Mouse (Mus musculus) forebrain, embryonic 13.5 days (tissue): Measurements from ENCODE around the gene Cmtm6. TPM values are rescaled to one million over a fixed set of nuclear protein-coding genes. Genes with fewer than 3 reads are reported as not detected.

Source experiments
- ATAC-seq: fragments of 200-750 bp; cut with Nextera tagmentation; 2 replicates; pipeline ENCODE4 v1.8.0; 2017
- H3K27ac ChIP-seq: fragments of 300-500 bp; sonication (generic); 2 replicates; pipeline ENCODE4 v1.5.1; 2015; ENCODE audit warnings: inconsistent platforms, mild to moderate bottlenecking, moderate library complexity
- H3K27me3 ChIP-seq: fragments of 300-500 bp; sonication (generic); 2 replicates; pipeline ENCODE4 v1.6.1; 2015; ENCODE audit warnings: mild to moderate bottlenecking, inconsistent platforms
- H3K36me3 ChIP-seq: fragments of 300-500 bp; sonication (generic); 2 replicates; pipeline ENCODE4 v1.6.1; 2015; ENCODE audit warnings: mild to moderate bottlenecking, inconsistent platforms; ENCODE audit not compliant: poor library complexity, severe bottlenecking
- H3K4me1 ChIP-seq: fragments of 300-500 bp; sonication (generic); 2 replicates; pipeline ENCODE4 v1.6.1; 2015; ENCODE audit warnings: inconsistent platforms
- H3K4me2 ChIP-seq: fragments of 300-500 bp; sonication (generic); 2 replicates; pipeline ENCODE4 v1.6.1; 2015; ENCODE audit warnings: inconsistent platforms, mild to moderate bottlenecking, moderate library complexity
- H3K4me3 ChIP-seq: fragments of 300-500 bp; sonication (generic); 2 replicates; pipeline ENCODE4 v1.5.1; 2015; ENCODE audit warnings: mild to moderate bottlenecking, inconsistent platforms
- H3K9ac ChIP-seq: fragments of 300-500 bp; sonication (generic); 2 replicates; pipeline ENCODE4 v1.6.1; 2015; ENCODE audit warnings: mild to moderate bottlenecking, inconsistent platforms
- H3K9me3 ChIP-seq: fragments of 300-500 bp; sonication (generic); replicated peaks from 2 replicates; pipeline ENCODE4 v1.6.1; 2016; ENCODE audit warnings: inconsistent platforms
- WGBS: fragments of 180-500 bp; shearing (Covaris S2); methylation state at CpG from one replicate; pipeline ENCODE4 v1.1.7; 2015; 5-methylcytosine and 5-hydroxymethylcytosine counted together
- polyA plus RNA-seq: library from polyadenylated mRNA; unstranded; fragments of >200 nt; fragmentation: Nextera tagmentation; extraction: Ambion mirVana; gene quantifications from 2 replicates; pipeline ENCODE4 v1.2.1, GENCODE M21; 2015

Cmtm6 gene
- polyA plus RNA-seq, 1 experiment from 2014 or later = 23.3 TPM

- H3K9ac ChIP-seq = no peak overlapping the region
- no peaks in the 10 kb centered on the region for H3K4me1 ChIP-seq
- no peak overlapping the region for H3K27ac ChIP-seq
- H3K4me3 ChIP-seq = no peak overlapping the region
- H3K4me2 ChIP-seq = no peak overlapping the region
- no peaks in the 10 kb centered on the region for H3K27me3 ChIP-seq
- ATAC-seq = no peak
- H3K36me3 ChIP-seq = no peaks in the 10 kb centered on the region
- H3K9me3 ChIP-seq = no peaks in the 10 kb centered on the region
- 90% methylated on average over 8 of the region's 8 CpGs for WGBS
Measured at GRCm38 (mm10) chr9:114789989-114790388, 59.1 kb downstream of the Cmtm6 start.

GRCm38 (mm10) chr9:114793764-114794295 is 62.9 kb downstream of the Cmtm6 start:
- Histone ChIP-seq H3K4me1 (0 out of 2 replicates have a peak, but pooled peaks cover 4% of the 10 kb centered on the region), H3K4me3 (no peak overlapping the region), H3K9ac (no peak overlapping the region), H3K9me3 (no peaks in the 10 kb centered on the region), H3K27me3 (no peaks in the 10 kb centered on the region), H3K36me3 (no peaks in the 10 kb centered on the region), H3K27ac (no peak overlapping the region), H3K4me2 (no peak overlapping the region)
- ATAC-seq = no peak
- WGBS = 92% methylated on average over 9 of the region's 9 CpGs

- H3K4me3 ChIP-seq = no peak overlapping the region
- H3K4me2 ChIP-seq = no peak overlapping the region
- H3K9me3 ChIP-seq = no peaks in the 10 kb centered on the region
- no peaks in the 10 kb centered on the region for H3K36me3 ChIP-seq
- 84% methylated on average over 4 of the region's 4 CpGs for WGBS
- no peaks in the 10 kb centered on the region for H3K27me3 ChIP-seq
- H3K9ac ChIP-seq = no peak overlapping the region
- no peak for ATAC-seq
- H3K4me1 ChIP-seq = 0 out of 2 replicates have a peak, but pooled peaks cover 4% of the 10 kb centered on the region
- no peak overlapping the region for H3K27ac ChIP-seq
Measured at GRCm38 (mm10) chr9:114794491-114794890, 63.6 kb downstream of the Cmtm6 start.

GRCm38 (mm10) chr9:114796473-114797050 is 65.6 kb downstream of the Cmtm6 start:
- no peaks in the 10 kb centered on the region for H3K9me3 ChIP-seq
- no peak for ATAC-seq
- no peaks in the 10 kb centered on the region for H3K27me3 ChIP-seq
- H3K4me2 ChIP-seq = no peak overlapping the region
- 0 out of 2 replicates have a peak, but pooled peaks cover 4% of the 10 kb centered on the region for H3K4me1 ChIP-seq
- 64% methylated on average over 10 of the region's 11 CpGs for WGBS
- H3K9ac ChIP-seq = no peak overlapping the region
- H3K27ac ChIP-seq = no peak overlapping the region
- H3K36me3 ChIP-seq = no peaks in the 10 kb centered on the region
- H3K4me3 ChIP-seq = no peak overlapping the region

- H3K36me3 ChIP-seq = no peaks in the 10 kb centered on the region
- H3K9me3 ChIP-seq = no peaks in the 10 kb centered on the region
- no peak overlapping the region for H3K4me3 ChIP-seq
- H3K4me1 ChIP-seq = 0 out of 2 replicates have a peak, but pooled peaks cover 4% of the 10 kb centered on the region
- no peaks in the 10 kb centered on the region for H3K27me3 ChIP-seq
- H3K4me2 ChIP-seq = no peak overlapping the region
- peak; percentile 87 for ATAC-seq
- WGBS = 56% methylated on average over 11 of the region's 11 CpGs
- no peak overlapping the region for H3K27ac ChIP-seq
- H3K9ac ChIP-seq = no peak overlapping the region
Measured at GRCm38 (mm10) chr9:114797329-114798004, 66.6 kb downstream of the Cmtm6 start.

- Histone ChIP-seq H3K36me3 (no peaks in the 10 kb centered on the region), H3K4me3 (no peak overlapping the region), H3K4me2 (no peak overlapping the region), H3K4me1 (0 out of 2 replicates have a peak, but pooled peaks cover 4% of the 10 kb centered on the region), H3K27me3 (no peaks in the 10 kb centered on the region), H3K27ac (no peak overlapping the region), H3K9me3 (no peaks in the 10 kb centered on the region), H3K9ac (no peak overlapping the region)
- 37% methylated on average over 6 of the region's 6 CpGs for WGBS
- no peak for ATAC-seq
Measured at GRCm38 (mm10) chr9:114798845-114799244, 67.9 kb downstream of the Cmtm6 start.

Other genes with a start within 250 kb of the Cmtm6 start
- gene Ccr4, start 226.2 kb upstream of the Cmtm6 start, polyA plus RNA-seq = not detected in 2 replicates
- not detected in 2 replicates for gene C130032M10Rik, start 215.4 kb upstream of the Cmtm6 start, polyA plus RNA-seq
- gene Trim71, start 166.7 kb upstream of the Cmtm6 start, polyA plus RNA-seq = 0.13 and 0.14 TPM in 2 replicates
- 56.8 and 66.4 TPM in 2 replicates for gene Cnot10, start 90.9 kb upstream of the Cmtm6 start, polyA plus RNA-seq
- gene Dync1li1, start 42.3 kb upstream of the Cmtm6 start, polyA plus RNA-seq = 100 and 108 TPM in 2 replicates
- 25.7 and 28.5 TPM in 2 replicates for gene Cmtm7, start 50.7 kb downstream of the Cmtm6 start, polyA plus RNA-seq
- gene Cmtm8, start 113.0 kb downstream of the Cmtm6 start, polyA plus RNA-seq = 12.1 and 13.3 TPM in 2 replicates
- gene Gpd1l, start 202.9 kb downstream of the Cmtm6 start, polyA plus RNA-seq = 15.8 and 16.9 TPM in 2 replicates
- gene Osbpl10, start 247.5 kb downstream of the Cmtm6 start, polyA plus RNA-seq = 0.92 and 1.3 TPM in 2 replicates